Comparison of ENCODE assay signal across 23 mouse cellular contexts in the genomic region with DNA sequence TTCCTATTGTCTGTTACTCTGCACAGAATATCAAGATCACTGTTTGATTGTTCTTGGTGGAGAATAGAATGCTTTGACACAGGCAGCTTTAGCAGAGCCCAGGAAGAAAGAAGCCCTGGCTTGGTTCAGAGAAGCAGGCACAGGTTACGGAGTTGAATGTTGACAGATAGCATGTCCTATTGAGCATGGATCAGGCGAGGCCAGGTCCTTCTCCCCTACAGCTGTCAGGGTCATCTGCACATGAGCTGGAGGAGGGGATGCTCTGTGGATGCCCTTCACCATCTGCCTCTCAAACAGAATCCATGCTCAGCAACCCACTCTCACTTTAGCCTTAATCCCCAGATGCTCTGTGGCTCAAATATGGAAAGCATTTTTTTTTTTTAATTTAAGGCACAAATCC.
DNase-seq lines count a peak whose midpoint lies in the region; ATAC-seq and TF ChIP-seq lines count a peak whose summit lies in the region.
"Had no signal": no experiment of that assay in that cellular context is flagged by ENCODE, and none has a peak within 500 bp of the region (broad histone marks: within the 10 kb centered on the region; RNA-seq: fewer than 3 reads in every experiment).

No protein-coding gene starts in this region.

- H3K4me1 ChIP-seq in cerebellum, adult 2 months (ENCODE audit: control insufficient read depth, insufficient read depth, low read length) = peaks cover 17% of the 10 kb centered on the region; the same call in 1 of the 2 replicates
- no peaks in the 10 kb centered on the region for H3K4me1 ChIP-seq in midbrain, embryonic 11.5 days (ENCODE audit: control insufficient read depth, insufficient read depth, low read length)
- no peaks in the 10 kb centered on the region for H3K4me1 ChIP-seq in midbrain, embryonic 15.5 days
- no peaks in the 10 kb centered on the region for H3K4me1 ChIP-seq in heart, embryonic 12.5 days (replicated peaks)
- H3K4me1 ChIP-seq: forebrain, embryonic 10.5 days; heart, embryonic 13.5 days; intestine, embryonic 15.5 days had no signal

- no peak overlapping the region for H3K4me3 ChIP-seq in cerebellum, adult 2 months (replicated peaks; ENCODE audit: insufficient read depth, low read depth, low read length)
- H3K4me3 ChIP-seq in midbrain, embryonic 11.5 days (ENCODE audit: low read depth, low read length) = no peak overlapping the region
- no peak overlapping the region for H3K4me3 ChIP-seq in midbrain, embryonic 15.5 days
- H3K4me3 ChIP-seq in heart, embryonic 12.5 days = no peak overlapping the region
- H3K4me3 ChIP-seq: forebrain, embryonic 10.5 days; forebrain, embryonic 13.5 days; heart, embryonic 13.5 days; hindbrain, embryonic 15.5 days; intestine, embryonic 15.5 days had no signal

- TF ChIP-seq POLR2A in cerebellum, adult 2 months (IDR thresholded peaks at IDR 0.05; ENCODE audit: borderline replicate concordance, insufficient read depth, low read length) = no peak
- no peak for TF ChIP-seq POLR2A in brain, embryonic 14.5 days (IDR thresholded peaks at IDR 0.05; ENCODE audit: borderline replicate concordance, extremely low read depth, insufficient read depth, insufficient read length, poor library complexity, severe bottlenecking)

- WGBS in cerebellum, adult 2 months = 44% methylated on average over 2 of the region's 2 CpGs
- 53% methylated on average over 2 of the region's 2 CpGs for WGBS in midbrain, embryonic 11.5 days
- WGBS in midbrain, embryonic 15.5 days = 63% methylated on average over 2 of the region's 2 CpGs
- WGBS in heart, embryonic 12.5 days = 52% methylated on average over 2 of the region's 2 CpGs

- H3K4me2 ChIP-seq in midbrain, embryonic 11.5 days = no peak overlapping the region
- no peak overlapping the region for H3K4me2 ChIP-seq in midbrain, embryonic 15.5 days
- no peak overlapping the region for H3K4me2 ChIP-seq in heart, embryonic 12.5 days
- H3K4me2 ChIP-seq: forebrain, embryonic 13.5 days; heart, embryonic 13.5 days; hindbrain, embryonic 15.5 days; intestine, embryonic 15.5 days had no signal

- no peaks in the 10 kb centered on the region for H3K27me3 ChIP-seq in cerebellum, adult 2 months (ENCODE audit: control insufficient read depth, insufficient read depth, low read length)
- H3K27me3 ChIP-seq in midbrain, embryonic 11.5 days (ENCODE audit: control insufficient read depth, insufficient read depth, low read length) = no peaks in the 10 kb centered on the region
- no peaks in the 10 kb centered on the region for H3K27me3 ChIP-seq in midbrain, embryonic 15.5 days (replicated peaks)
- H3K27me3 ChIP-seq in heart, embryonic 12.5 days (replicated peaks) = no peaks in the 10 kb centered on the region
- H3K27me3 ChIP-seq: forebrain, embryonic 13.5 days; heart, embryonic 13.5 days; hindbrain, embryonic 15.5 days; intestine, embryonic 15.5 days had no signal

- no peaks in the 10 kb centered on the region for H3K9me3 ChIP-seq in midbrain, embryonic 11.5 days (ENCODE audit: control insufficient read depth, low read length)
- H3K9me3 ChIP-seq in midbrain, embryonic 15.5 days = no peaks in the 10 kb centered on the region
- no peaks in the 10 kb centered on the region for H3K9me3 ChIP-seq in heart, embryonic 12.5 days (replicated peaks)
- H3K9me3 ChIP-seq: forebrain, embryonic 10.5 days; forebrain, embryonic 13.5 days; heart, embryonic 13.5 days; hindbrain, embryonic 15.5 days; intestine, embryonic 15.5 days had no signal

- peak; percentile 42; the same call in 1 of the 2 replicates for ATAC-seq in frontal cortex, adult (ENCODE audit: low TSS enrichment)
- ATAC-seq in midbrain, embryonic 11.5 days (ENCODE audit: low FRiP score) = peak; percentile 42; the same call in 1 of the 2 replicates
- ATAC-seq in midbrain, embryonic 15.5 days (replicated peaks) = no peak
- ATAC-seq in heart, embryonic 12.5 days (ENCODE audit: insufficient number of reproducible peaks, low FRiP score) = no peak
- ATAC-seq: activated CD4-positive, CD25-positive, alpha-beta regulatory T cell, adult 4 months; forebrain, embryonic 13.5 days; forebrain, embryonic 16.5 days; intestine, embryonic 15.5 days had no signal

- no peak overlapping the region for H3K9ac ChIP-seq in midbrain, embryonic 11.5 days (ENCODE audit: low read length)
- H3K9ac ChIP-seq in midbrain, embryonic 15.5 days = no peak overlapping the region
- no peak overlapping the region for H3K9ac ChIP-seq in heart, embryonic 12.5 days
- H3K9ac ChIP-seq: forebrain, embryonic 13.5 days; heart, embryonic 13.5 days; hindbrain, embryonic 15.5 days; intestine, embryonic 15.5 days had no signal

- H3K27ac ChIP-seq in cerebellum, adult 2 months (ENCODE audit: insufficient read depth, low read length) = 0 out of 2 replicates have a peak overlapping the region, but pooled peaks have one; percentile 28
- H3K27ac ChIP-seq in midbrain, embryonic 11.5 days (ENCODE audit: low read depth, low read length) = no peak overlapping the region
- no peak overlapping the region for H3K27ac ChIP-seq in midbrain, embryonic 15.5 days
- H3K27ac ChIP-seq in heart, embryonic 12.5 days (ENCODE audit: poor library complexity, severe bottlenecking) = no peak overlapping the region
- H3K27ac ChIP-seq: forebrain, embryonic 10.5 days; forebrain, embryonic 13.5 days; heart, embryonic 13.5 days; hindbrain, embryonic 15.5 days; intestine, embryonic 15.5 days had no signal

- DNase-seq in cerebellum, adult 2 months = no peak
- no peak for DNase-seq in cerebellum, adult 9-11 months
- DNase-seq in frontal cortex, postnatal 36 days (ENCODE audit: low spot score in 2 of 2) = no peak
- DNase-seq in midbrain, embryonic 11.5 days (ENCODE audit: low spot score, missing footprints) = no peak
- peak; percentile 14 for DNase-seq in brain, embryonic 14.5 days (ENCODE audit: low read depth)
- DNase-seq: adrenal gland, adult 8-10 months; adrenal gland, postnatal 25 days; cerebellum, adult 11 months; cerebellum, adult 8-10 months; gastrocnemius, postnatal 25 days; heart, adult 18-20 months; heart, postnatal 14 days; heart, postnatal 4 days had no signal

- no peak for TF ChIP-seq CTCF in cerebellum, adult 2 months (IDR thresholded peaks at IDR 0.05; ENCODE audit: borderline replicate concordance, insufficient read depth, low read depth, low read length)
- no peak for TF ChIP-seq CTCF in brain, embryonic 14.5 days (IDR thresholded peaks at IDR 0.05; ENCODE audit: borderline replicate concordance, extremely low read depth, insufficient read depth, insufficient read length)

- no peaks in the 10 kb centered on the region for H3K36me3 ChIP-seq in midbrain, embryonic 11.5 days (ENCODE audit: control insufficient read depth, insufficient read depth, low read length)
- no peaks in the 10 kb centered on the region for H3K36me3 ChIP-seq in midbrain, embryonic 15.5 days (replicated peaks)
- H3K36me3 ChIP-seq in heart, embryonic 12.5 days = no peaks in the 10 kb centered on the region
- H3K36me3 ChIP-seq: forebrain, embryonic 10.5 days; heart, embryonic 13.5 days; hindbrain, embryonic 15.5 days; intestine, embryonic 15.5 days had no signal

Comparison
In these comparisons a context has a peak if more than half of its experiments do, and no peak if none do; other contexts are left out.
1. ATAC-seq: peak in frontal cortex, adult (single experiment) and midbrain, embryonic 11.5 days (single experiment); none in midbrain, embryonic 15.5 days (single experiment) and heart, embryonic 12.5 days (single experiment).